Mouse (Mus musculus): ENCODE measurements around the gene Wwox. TPM values are rescaled to one million over a fixed set of nuclear protein-coding genes. Genes with fewer than 3 reads are reported as not detected.

The Wwox gene
- polyA plus RNA-seq, 1 experiment = not detected

DNA sequence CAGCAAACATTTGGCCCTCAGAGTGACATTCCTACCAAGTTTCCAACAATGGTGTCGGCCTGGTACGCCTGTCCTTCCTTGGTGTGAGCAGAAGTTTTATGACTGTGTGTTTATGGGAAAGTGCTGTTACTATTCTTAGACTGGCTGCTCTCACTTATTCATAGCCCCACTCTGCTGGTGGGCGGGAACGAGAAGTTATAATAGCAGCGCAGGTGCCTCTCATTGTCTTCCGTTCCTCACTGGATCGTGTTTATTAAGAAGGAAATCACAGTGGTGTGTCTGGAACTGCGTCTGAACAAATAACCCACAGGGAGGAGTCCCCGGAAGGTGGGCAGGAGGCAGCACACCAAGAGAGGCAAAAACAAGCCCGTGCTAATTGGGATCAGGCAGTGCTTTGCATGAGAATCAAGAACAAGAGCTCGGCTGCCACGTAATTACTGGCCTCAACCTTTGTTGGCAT, 533.6 kb downstream of the Wwox start:
- H3K27ac ChIP-seq (ENCODE audit: insufficient read depth, low read depth, low read length) = no peak overlapping the region
- 20% methylated on average over 12 of the region's 12 CpGs for WGBS
- H3K4me3 ChIP-seq (ENCODE audit: insufficient read depth, low read depth, low read length) = no peak overlapping the region
- peaks cover 6% of the 10 kb centered on the region; the same call in 1 of the 2 replicates for H3K4me1 ChIP-seq (ENCODE audit: control insufficient read depth, insufficient read depth, low read length)
- TF ChIP-seq POLR2A (IDR thresholded peaks at IDR 0.05; ENCODE audit: insufficient read depth, low read depth, low read length) = no peak

DNA sequence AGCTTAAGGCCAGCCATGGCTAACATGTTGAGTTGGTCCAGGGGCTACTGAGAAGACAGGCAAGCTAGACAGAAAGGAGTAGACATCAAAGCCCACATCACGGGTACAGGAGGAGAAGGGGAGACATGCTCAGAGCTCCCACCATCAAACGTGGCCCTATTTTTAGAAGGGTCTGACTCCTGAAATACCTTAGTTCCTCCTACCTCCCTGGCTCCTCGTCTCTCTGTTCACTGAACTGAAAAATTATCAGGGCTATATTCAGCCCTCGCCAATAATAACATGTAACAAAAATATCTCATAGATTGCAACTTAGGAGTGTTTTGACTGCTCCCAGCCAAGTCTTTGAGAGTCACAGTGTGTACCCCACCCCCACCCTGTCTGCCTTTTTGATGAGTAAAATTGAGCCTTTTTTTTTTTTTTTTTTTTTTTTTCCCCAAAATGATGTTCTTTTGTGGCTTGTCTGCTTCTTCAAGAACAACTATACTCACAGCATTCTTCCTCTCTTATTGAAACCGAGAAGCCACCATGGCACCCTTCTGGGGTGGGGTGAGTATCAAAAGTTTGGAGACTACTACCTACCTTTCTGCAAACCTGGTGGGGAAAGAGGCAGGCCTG, 535.0 kb downstream of the Wwox start:
- Histone ChIP-seq H3K27ac (ENCODE audit: insufficient read depth, low read depth, low read length) (no peak overlapping the region), H3K4me1 (ENCODE audit: control insufficient read depth, insufficient read depth, low read length) (peaks cover 6% of the 10 kb centered on the region; the same call in 1 of the 2 replicates), H3K4me3 (ENCODE audit: insufficient read depth, low read depth, low read length) (no peak overlapping the region)
- WGBS = 52% methylated on average over 5 of the region's 5 CpGs
- no peak for TF ChIP-seq POLR2A (IDR thresholded peaks at IDR 0.05; ENCODE audit: insufficient read depth, low read depth, low read length)
- TF ChIP-seq CTCF (IDR thresholded peaks at IDR 0.05; ENCODE audit: insufficient read depth, low read depth, low read length) = no peak

GRCm38 (mm10) chr8:114977746-114978145, 538.3 kb downstream of the Wwox start:
- TF ChIP-seq CTCF (IDR thresholded peaks at IDR 0.05; ENCODE audit: insufficient read depth, low read depth, low read length) (no peak), POLR2A (IDR thresholded peaks at IDR 0.05; ENCODE audit: insufficient read depth, low read depth, low read length) (no peak)
- Histone ChIP-seq H3K4me1 (ENCODE audit: control insufficient read depth, insufficient read depth, low read length) (peaks cover 6% of the 10 kb centered on the region; the same call in 1 of the 2 replicates), H3K27ac (ENCODE audit: insufficient read depth, low read depth, low read length) (no peak overlapping the region), H3K4me3 (ENCODE audit: insufficient read depth, low read depth, low read length) (no peak overlapping the region)
- 87% methylated on average over 11 of the region's 11 CpGs for WGBS

- TF ChIP-seq POLR2A (IDR thresholded peaks at IDR 0.05; ENCODE audit: insufficient read depth, low read depth, low read length) (no peak), CTCF (IDR thresholded peaks at IDR 0.05; ENCODE audit: insufficient read depth, low read depth, low read length) (no peak)
- H3K27ac ChIP-seq (ENCODE audit: insufficient read depth, low read depth, low read length) = no peak overlapping the region
- H3K4me3 ChIP-seq (ENCODE audit: insufficient read depth, low read depth, low read length) = no peak overlapping the region
- 83% methylated on average over 15 of the region's 15 CpGs for WGBS
- H3K4me1 ChIP-seq (ENCODE audit: control insufficient read depth, insufficient read depth, low read length) = 0 out of 2 replicates have a peak, but pooled peaks cover 3% of the 10 kb centered on the region
Measured at GRCm38 (mm10) chr8:114978206-114978960, 538.9 kb downstream of the Wwox start.

GRCm38 (mm10) chr8:114979671-114980070, 540.2 kb downstream of the Wwox start:
- H3K4me1 ChIP-seq (ENCODE audit: control insufficient read depth, insufficient read depth, low read length) = no peaks in the 10 kb centered on the region
- TF ChIP-seq POLR2A (IDR thresholded peaks at IDR 0.05; ENCODE audit: insufficient read depth, low read depth, low read length) (no peak), CTCF (IDR thresholded peaks at IDR 0.05; ENCODE audit: insufficient read depth, low read depth, low read length) (no peak)
- H3K27ac ChIP-seq (ENCODE audit: insufficient read depth, low read depth, low read length) = no peak overlapping the region
- no peak overlapping the region for H3K4me3 ChIP-seq (ENCODE audit: insufficient read depth, low read depth, low read length)

- WGBS = 79% methylated on average over 11 of the region's 11 CpGs
- TF ChIP-seq POLR2A (IDR thresholded peaks at IDR 0.05; ENCODE audit: insufficient read depth, low read depth, low read length) = no peak
- no peak for TF ChIP-seq CTCF (IDR thresholded peaks at IDR 0.05; ENCODE audit: insufficient read depth, low read depth, low read length)
Measured at GRCm38 (mm10) chr8:114982762-114983161, 543.3 kb downstream of the Wwox start.

GRCm38 (mm10) chr8:114984500-114984899, 545.0 kb downstream of the Wwox start:
- H3K4me3 ChIP-seq (ENCODE audit: insufficient read depth, low read depth, low read length) = no peak overlapping the region
- no peak overlapping the region for H3K27ac ChIP-seq (ENCODE audit: insufficient read depth, low read depth, low read length)
- no peak for TF ChIP-seq POLR2A (IDR thresholded peaks at IDR 0.05; ENCODE audit: insufficient read depth, low read depth, low read length)
- no peak for TF ChIP-seq CTCF (IDR thresholded peaks at IDR 0.05; ENCODE audit: insufficient read depth, low read depth, low read length)
- H3K4me1 ChIP-seq (ENCODE audit: control insufficient read depth, insufficient read depth, low read length) = no peaks in the 10 kb centered on the region
- 96% methylated on average over 8 of the region's 8 CpGs for WGBS

More at GRCm38 (mm10) chr8:114982762-114983161, 543.3 kb downstream of the Wwox start:
- Histone ChIP-seq H3K4me1 (ENCODE audit: control insufficient read depth, insufficient read depth, low read length) (no peaks in the 10 kb centered on the region), H3K27ac (ENCODE audit: insufficient read depth, low read depth, low read length) (no peak overlapping the region), H3K4me3 (ENCODE audit: insufficient read depth, low read depth, low read length) (no peak overlapping the region)

DNA sequence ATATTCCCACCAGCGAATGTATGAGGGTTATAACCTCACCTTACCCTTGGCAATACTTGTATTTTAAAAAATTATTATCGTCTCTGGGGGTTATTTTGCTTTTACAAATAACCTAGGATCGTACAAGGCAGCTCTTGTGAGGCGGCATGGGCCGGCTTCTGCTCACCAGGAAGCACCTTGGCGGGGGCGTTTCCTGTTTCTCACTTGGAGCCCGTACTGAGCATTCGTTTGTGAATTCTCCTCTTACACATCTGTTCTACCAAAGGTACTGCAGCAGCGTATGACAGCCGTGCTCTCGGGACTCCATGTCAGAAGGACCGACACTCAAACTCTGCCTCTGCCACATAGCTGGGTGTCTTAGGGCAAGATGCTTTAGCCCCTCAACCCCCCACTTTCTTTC, 546.5 kb downstream of the Wwox start:
- no peak overlapping the region for H3K4me3 ChIP-seq (ENCODE audit: insufficient read depth, low read depth, low read length)
- WGBS = 88% methylated on average over 13 of the region's 13 CpGs
- TF ChIP-seq CTCF (IDR thresholded peaks at IDR 0.05; ENCODE audit: insufficient read depth, low read depth, low read length) = no peak
- TF ChIP-seq POLR2A (IDR thresholded peaks at IDR 0.05; ENCODE audit: insufficient read depth, low read depth, low read length) = no peak
- no peaks in the 10 kb centered on the region for H3K4me1 ChIP-seq (ENCODE audit: control insufficient read depth, insufficient read depth, low read length)
- no peak overlapping the region for H3K27ac ChIP-seq (ENCODE audit: insufficient read depth, low read depth, low read length)

DNA sequence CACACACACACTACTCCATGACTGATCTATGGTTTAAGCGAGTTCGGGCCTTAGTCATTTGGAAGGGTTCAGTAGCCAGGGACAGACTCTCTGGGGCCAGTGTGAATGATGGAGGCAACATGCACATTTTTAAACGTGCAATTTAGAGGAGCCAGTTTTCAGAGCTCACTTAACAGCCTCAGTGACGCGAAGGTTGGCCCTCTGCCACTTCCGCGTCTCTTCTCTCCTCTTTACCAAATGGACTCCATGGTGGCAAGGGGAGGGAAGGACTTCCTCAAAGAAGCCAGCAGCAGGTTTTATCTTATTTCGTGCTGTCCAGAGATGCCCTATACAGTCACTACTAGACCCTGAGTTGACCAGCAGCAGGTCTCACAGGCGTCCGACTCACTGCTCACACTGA, 547.5 kb downstream of the Wwox start:
- Histone ChIP-seq H3K4me1 (ENCODE audit: control insufficient read depth, insufficient read depth, low read length) (no peaks in the 10 kb centered on the region), H3K27ac (ENCODE audit: insufficient read depth, low read depth, low read length) (no peak overlapping the region), H3K4me3 (ENCODE audit: insufficient read depth, low read depth, low read length) (no peak overlapping the region)
- WGBS = 85% methylated on average over 10 of the region's 10 CpGs
- TF ChIP-seq POLR2A (IDR thresholded peaks at IDR 0.05; ENCODE audit: insufficient read depth, low read depth, low read length) = no peak
- no peak for TF ChIP-seq CTCF (IDR thresholded peaks at IDR 0.05; ENCODE audit: insufficient read depth, low read depth, low read length)
